Mouse (Mus musculus) intestine, embryonic 14.5 days (tissue): ENCODE results near the gene Tamm41. TPM values are rescaled to one million over a fixed set of nuclear protein-coding genes. Genes with fewer than 3 reads are reported as not detected.

Source experiments
- ATAC-seq: fragments of 200-750 bp; cut with Nextera tagmentation; replicated peaks from 2 replicates; pipeline ENCODE4 v1.8.0; 2017; ENCODE audit warnings: low read depth, moderate number of reproducible peaks, moderate TSS enrichment, moderate library complexity; ENCODE audit not compliant: low FRiP score, low TSS enrichment
- DNase-seq: peaks from one replicate; pipeline ENCODE4 v3.0.0-alpha.2; 2018; ENCODE audit warnings: low spot score
- H3K27ac ChIP-seq: fragments of 300-500 bp; sonication (generic); 2 replicates; pipeline ENCODE4 v1.5.1; 2014; ENCODE audit warnings: low read depth, mild to moderate bottlenecking, control low read depth
- H3K27me3 ChIP-seq: fragments of 300-500 bp; sonication (generic); replicated peaks from 2 replicates; pipeline ENCODE4 v1.6.1; 2014; ENCODE audit warnings: low read length, control low read depth; ENCODE audit not compliant: control insufficient read depth, insufficient read depth
- H3K36me3 ChIP-seq: fragments of 300-500 bp; sonication (generic); 2 replicates; pipeline ENCODE4 v1.6.1; 2014; ENCODE audit warnings: low read length, control low read depth; ENCODE audit not compliant: control insufficient read depth, insufficient read depth
- H3K4me1 ChIP-seq: fragments of 300-500 bp; sonication (generic); replicated peaks from 2 replicates; pipeline ENCODE4 v1.6.1; 2014; ENCODE audit warnings: low read length, control low read depth, mixed read lengths; ENCODE audit not compliant: control insufficient read depth, insufficient read depth
- H3K4me2 ChIP-seq: fragments of 300-500 bp; sonication (generic); 2 replicates; pipeline ENCODE4 v1.6.1; 2014; ENCODE audit warnings: low read length
- H3K4me3 ChIP-seq: fragments of 300-500 bp; sonication (generic); 2 replicates; pipeline ENCODE4 v1.5.1; 2014; ENCODE audit warnings: low read depth, low read length, control low read depth, mixed read lengths
- H3K9ac ChIP-seq: fragments of 300-500 bp; sonication (generic); 2 replicates; pipeline ENCODE4 v1.6.1; 2014; ENCODE audit warnings: mild to moderate bottlenecking, low read length
- H3K9me3 ChIP-seq: fragments of 300-500 bp; sonication (generic); 2 replicates; pipeline ENCODE4 v1.6.1; 2016; ENCODE audit warnings: low read length, control low read depth; ENCODE audit not compliant: control insufficient read depth
- WGBS: fragments of 180-500 bp; shearing (Covaris S2); extraction: QIAGEN DNeasy Blood & Tissue Kit; methylation state at CpG from one replicate; pipeline ENCODE4 v1.1.7; 2014; 5-methylcytosine and 5-hydroxymethylcytosine counted together
- polyA plus RNA-seq: library from polyadenylated mRNA; unstranded; fragments of >200 nt; fragmentation: Nextera tagmentation; extraction: Ambion mirVana; gene quantifications from 2 replicates; pipeline ENCODE4 v1.2.1, GENCODE M21; 2014

Tamm41 gene
- polyA plus RNA-seq, 1 experiment from 2014 or later: 73.3 TPM

- Histone ChIP-seq H3K4me2 (no peak overlapping the region), H3K4me1 (no peaks in the 10 kb centered on the region; the same call in 1 of the 2 replicates), H3K27me3 (no peaks in the 10 kb centered on the region), H3K9me3 (no peaks in the 10 kb centered on the region), H3K4me3 (no peak overlapping the region), H3K27ac (no peak overlapping the region), H3K9ac (no peak overlapping the region), H3K36me3 (peaks cover 53% of the 10 kb centered on the region)
- ATAC-seq: no peak
- DNase-seq: no peak
- 73% methylated on average over 9 of the region's 9 CpGs for WGBS
Measured at GRCm38 (mm10) chr6:115010815-115011214, 26.9 kb downstream of the Tamm41 start.

DNA sequence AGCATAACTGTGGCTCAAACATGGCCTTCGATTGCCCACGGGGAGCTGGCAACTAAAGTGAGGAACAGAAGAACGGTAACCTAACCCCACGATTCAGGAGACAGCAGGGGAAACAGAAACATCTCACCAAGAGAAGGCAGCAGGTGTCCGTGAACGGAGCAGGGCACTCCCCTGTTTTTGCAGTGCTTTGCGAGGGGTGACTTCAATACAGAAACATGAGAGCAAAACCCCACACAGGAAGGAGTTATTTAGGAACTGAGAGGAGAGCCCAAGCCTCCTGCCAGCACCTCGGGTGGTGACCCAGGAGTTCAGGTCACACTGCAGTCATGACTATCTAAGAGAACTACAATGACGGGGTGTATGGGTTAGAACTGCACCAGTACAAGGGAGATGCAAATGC lies 27.4 kb downstream of the Tamm41 start:
- Histone ChIP-seq H3K9me3 (no peaks in the 10 kb centered on the region), H3K27me3 (no peaks in the 10 kb centered on the region), H3K4me3 (no peak overlapping the region), H3K27ac (no peak overlapping the region), H3K36me3 (peaks cover 51% of the 10 kb centered on the region), H3K4me1 (no peaks in the 10 kb centered on the region; the same call in 1 of the 2 replicates), H3K4me2 (no peak overlapping the region), H3K9ac (no peak overlapping the region)
- DNase-seq (no peak), ATAC-seq (no peak)
- WGBS: 84% methylated on average over 9 of the region's 9 CpGs

- H3K4me1 ChIP-seq: no peaks in the 10 kb centered on the region; the same call in 1 of the 2 replicates
- H3K27ac ChIP-seq: no peak overlapping the region
- H3K4me2 ChIP-seq: no peak overlapping the region
- peak; percentile 79; the same call in 1 of the 2 replicates for ATAC-seq
- no peak overlapping the region for H3K4me3 ChIP-seq
- no peak overlapping the region for H3K9ac ChIP-seq
- no peaks in the 10 kb centered on the region for H3K27me3 ChIP-seq
- DNase-seq: peak; percentile 91
- peaks cover 52% of the 10 kb centered on the region for H3K36me3 ChIP-seq
- WGBS: 37% methylated on average over 5 of the region's 5 CpGs
- no peaks in the 10 kb centered on the region for H3K9me3 ChIP-seq
Measured at GRCm38 (mm10) chr6:115007728-115008127, 29.9 kb downstream of the Tamm41 start.

DNA sequence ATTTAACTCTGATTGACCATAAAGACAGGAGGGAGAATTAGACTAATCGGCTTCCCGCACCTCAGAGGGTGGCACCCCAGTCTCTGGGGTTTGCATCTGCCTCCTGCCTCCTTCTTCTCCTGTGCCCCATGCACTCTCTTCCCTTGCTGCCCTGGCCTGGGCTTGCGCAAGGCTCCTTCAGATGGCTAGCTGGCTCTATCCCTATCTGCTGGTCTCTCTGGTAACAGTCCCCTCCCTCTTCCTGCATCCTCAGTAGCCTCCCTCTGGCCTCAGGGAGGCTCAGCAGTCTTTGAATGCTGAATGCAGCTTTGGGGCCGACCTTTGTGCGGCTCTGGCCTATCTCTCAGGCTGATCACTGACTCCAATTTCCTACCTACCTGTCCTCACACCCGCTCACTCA lies 30.7 kb downstream of the Tamm41 start:
- Histone ChIP-seq H3K27me3 (no peaks in the 10 kb centered on the region), H3K27ac (no peak overlapping the region), H3K9ac (no peak overlapping the region), H3K9me3 (no peaks in the 10 kb centered on the region), H3K36me3 (peaks cover 53% of the 10 kb centered on the region), H3K4me1 (no peaks in the 10 kb centered on the region; the same call in 1 of the 2 replicates), H3K4me2 (no peak overlapping the region), H3K4me3 (no peak overlapping the region)
- no peak for ATAC-seq
- WGBS: 60% methylated on average over 6 of the region's 6 CpGs
- no peak for DNase-seq

- 80% methylated on average over 3 of the region's 3 CpGs for WGBS
- ATAC-seq (no peak), DNase-seq (no peak)
- Histone ChIP-seq H3K9me3 (no peaks in the 10 kb centered on the region), H3K9ac (no peak overlapping the region), H3K4me1 (no peaks in the 10 kb centered on the region; the same call in 1 of the 2 replicates), H3K4me2 (no peak overlapping the region), H3K27me3 (no peaks in the 10 kb centered on the region), H3K27ac (no peak overlapping the region), H3K36me3 (peaks cover 45% of the 10 kb centered on the region), H3K4me3 (no peak overlapping the region)
Measured at GRCm38 (mm10) chr6:115006065-115006464, 31.6 kb downstream of the Tamm41 start.

DNA sequence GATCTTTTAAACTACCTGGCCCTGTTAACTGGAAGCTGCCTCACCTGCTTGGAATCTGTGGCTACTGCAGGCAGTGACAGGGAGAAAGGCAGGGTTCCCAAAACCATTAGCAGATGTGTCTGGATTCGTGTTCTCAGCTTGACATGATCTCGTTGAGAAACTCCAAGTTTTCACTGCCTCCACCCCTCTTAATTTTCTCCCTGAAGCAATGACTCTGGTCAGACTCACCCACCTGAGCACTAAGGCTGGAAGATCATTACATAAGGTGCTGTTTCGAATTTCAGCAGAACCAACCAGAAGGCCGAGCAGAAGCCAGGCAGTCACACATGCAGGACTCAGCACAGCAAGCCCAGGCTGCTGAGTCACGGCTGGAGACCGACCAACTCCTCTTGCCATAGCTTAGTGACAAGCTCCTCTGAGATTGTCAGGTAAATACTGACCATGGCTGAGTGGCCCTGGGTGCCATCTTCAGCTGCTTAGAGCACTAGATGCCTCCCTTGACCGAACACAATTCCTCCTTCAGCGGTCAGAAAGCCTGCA lies 32.3 kb downstream of the Tamm41 start:
- 84% methylated on average over 8 of the region's 8 CpGs for WGBS
- Histone ChIP-seq H3K27me3 (no peaks in the 10 kb centered on the region), H3K9ac (no peak overlapping the region), H3K27ac (no peak overlapping the region), H3K4me3 (no peak overlapping the region), H3K4me2 (no peak overlapping the region), H3K36me3 (peaks cover 41% of the 10 kb centered on the region), H3K4me1 (no peaks in the 10 kb centered on the region; the same call in 1 of the 2 replicates), H3K9me3 (no peaks in the 10 kb centered on the region)
- DNase-seq: no peak
- no peak for ATAC-seq

DNA sequence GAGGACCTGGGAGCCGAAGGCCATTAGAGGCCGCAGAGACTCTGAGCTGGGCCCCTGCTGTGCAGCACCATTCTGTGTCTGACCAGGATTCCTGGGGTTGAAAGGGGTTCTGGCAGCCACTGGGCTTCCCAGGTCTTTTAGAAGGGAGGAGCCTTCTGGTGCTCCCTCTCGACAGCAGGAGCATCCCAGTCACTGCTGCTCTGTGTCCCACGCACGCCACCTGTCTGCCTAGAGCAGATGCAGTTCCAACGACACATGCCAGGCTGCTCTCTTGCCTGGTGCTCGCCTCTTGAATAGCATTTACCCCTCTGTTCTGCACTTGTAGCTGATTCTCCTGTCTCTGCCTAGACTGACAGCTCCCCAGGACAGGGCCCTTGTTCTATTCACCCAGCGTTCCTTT lies 33.0 kb downstream of the Tamm41 start:
- Histone ChIP-seq H3K4me2 (no peak overlapping the region), H3K9ac (no peak overlapping the region), H3K27me3 (no peaks in the 10 kb centered on the region), H3K4me1 (no peaks in the 10 kb centered on the region; the same call in 1 of the 2 replicates), H3K4me3 (no peak overlapping the region), H3K9me3 (no peaks in the 10 kb centered on the region), H3K27ac (no peak overlapping the region), H3K36me3 (peaks cover 35% of the 10 kb centered on the region)
- 84% methylated on average over 8 of the region's 8 CpGs for WGBS
- DNase-seq (no peak), ATAC-seq (no peak)

DNA sequence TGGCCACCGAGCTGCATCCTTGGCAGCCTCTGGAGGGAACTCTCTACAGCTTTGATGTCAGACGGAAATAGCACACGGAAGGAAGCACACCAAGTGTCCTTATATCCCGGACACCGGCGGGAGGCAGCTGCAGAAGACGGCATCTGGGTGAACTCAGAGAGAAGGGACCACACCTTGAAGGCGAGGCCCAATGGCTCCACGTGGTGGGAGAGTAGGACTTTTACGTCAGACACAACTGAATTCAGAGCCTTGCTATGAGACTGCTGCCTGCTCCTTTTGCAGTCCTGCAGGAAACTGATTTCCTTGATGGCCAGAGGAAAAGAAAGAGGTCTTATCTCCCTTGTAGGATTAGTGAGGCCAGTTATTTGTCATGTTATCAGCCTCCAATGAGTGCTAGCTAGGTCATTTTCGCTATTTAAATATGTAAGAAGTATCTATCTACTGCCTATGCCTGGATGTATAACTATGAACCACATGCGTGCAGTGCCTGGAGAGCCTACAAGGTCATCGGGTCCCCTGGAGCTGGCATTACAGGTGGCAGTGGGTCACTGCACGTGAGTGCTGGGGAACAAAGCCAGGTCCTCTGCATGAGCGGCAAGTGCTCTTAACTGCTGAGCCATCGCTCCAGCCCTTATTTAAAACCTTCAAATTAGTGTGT lies 39.2 kb downstream of the Tamm41 start:
- DNase-seq: no peak
- 0 out of 2 replicates have a peak, but pooled peaks have one; percentile 16 for ATAC-seq
- no peaks in the 10 kb centered on the region for H3K27me3 ChIP-seq
- peaks cover 8% of the 10 kb centered on the region; the same call in 1 of the 2 replicates for H3K36me3 ChIP-seq
- no peak overlapping the region for H3K4me2 ChIP-seq
- H3K9ac ChIP-seq: no peak overlapping the region
- no peak overlapping the region for H3K27ac ChIP-seq
- 71% methylated on average over 16 of the region's 16 CpGs for WGBS
- H3K4me3 ChIP-seq: no peak overlapping the region
- H3K9me3 ChIP-seq: no peaks in the 10 kb centered on the region
- 0 out of 2 replicates have a peak, but pooled peaks cover 3% of the 10 kb centered on the region for H3K4me1 ChIP-seq

GRCm38 (mm10) chr6:114997471-114997870 lies 40.2 kb downstream of the Tamm41 start:
- no peak overlapping the region for H3K27ac ChIP-seq
- ATAC-seq (no peak), DNase-seq (no peak)

More at GRCm38 (mm10) chr6:114997471-114997870, 40.2 kb downstream of the Tamm41 start:
- Histone ChIP-seq H3K9ac (no peak overlapping the region), H3K4me1 (0 out of 2 replicates have a peak, but pooled peaks cover 3% of the 10 kb centered on the region), H3K9me3 (no peaks in the 10 kb centered on the region), H3K36me3 (peaks cover 6% of the 10 kb centered on the region; the same call in 1 of the 2 replicates), H3K27me3 (no peaks in the 10 kb centered on the region), H3K4me2 (no peak overlapping the region), H3K4me3 (no peak overlapping the region)
- 59% methylated on average over 5 of the region's 5 CpGs for WGBS
